Mouse (Mus musculus): Measurements from ENCODE around the gene Actn2.

Gene Actn2

DNA sequence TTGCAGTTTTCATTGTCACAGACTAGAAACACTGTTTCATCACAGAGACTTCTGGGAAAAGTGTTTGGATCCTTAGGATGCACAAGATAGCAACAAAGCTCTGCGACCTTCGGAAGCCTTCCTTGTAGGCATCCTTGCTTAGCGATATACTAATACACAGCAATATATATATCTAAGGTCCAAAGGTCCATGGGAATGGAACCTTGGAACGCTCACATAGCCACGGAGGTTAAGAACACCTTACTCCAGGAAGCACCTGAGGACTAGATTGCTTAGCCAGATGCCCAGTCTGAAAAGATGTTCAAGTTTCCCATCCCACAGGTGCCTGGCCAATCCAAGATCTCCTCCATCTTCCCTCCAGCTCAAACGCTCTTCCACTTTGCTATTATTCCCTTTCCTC, 26.4 kb downstream of the Actn2 start:
- DNase-seq (ENCODE audit: low spot score in 2 of 2), result no peak

DNA sequence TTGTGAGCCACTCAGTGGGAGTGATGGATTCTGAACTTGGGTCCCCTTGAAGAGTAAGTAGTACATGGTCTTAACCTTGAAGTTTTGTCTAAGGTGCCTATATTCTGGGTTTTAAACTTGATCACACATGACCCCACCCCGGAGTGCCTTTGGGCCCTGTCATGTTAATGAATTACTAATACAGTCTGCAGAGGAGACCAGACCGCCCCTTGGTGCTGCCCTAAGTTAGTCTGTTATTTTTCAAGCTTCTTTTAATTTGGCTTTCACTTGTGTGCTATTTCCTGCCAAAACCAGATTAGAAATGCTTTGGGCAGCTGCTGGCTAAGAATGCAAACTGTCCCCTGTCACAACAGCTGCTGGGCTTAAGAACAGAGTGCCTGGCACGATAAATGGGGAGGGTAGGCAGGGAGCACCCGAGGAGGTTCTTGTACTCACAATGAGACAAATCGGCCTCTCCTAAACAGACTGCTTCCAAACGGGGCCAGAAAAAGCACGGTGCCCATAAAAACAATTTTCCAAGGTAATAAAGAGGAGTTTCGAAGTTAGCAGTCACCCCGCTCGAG, 28.5 kb downstream of the Actn2 start:
- no peak for DNase-seq (ENCODE audit: low spot score in 2 of 2)

DNA sequence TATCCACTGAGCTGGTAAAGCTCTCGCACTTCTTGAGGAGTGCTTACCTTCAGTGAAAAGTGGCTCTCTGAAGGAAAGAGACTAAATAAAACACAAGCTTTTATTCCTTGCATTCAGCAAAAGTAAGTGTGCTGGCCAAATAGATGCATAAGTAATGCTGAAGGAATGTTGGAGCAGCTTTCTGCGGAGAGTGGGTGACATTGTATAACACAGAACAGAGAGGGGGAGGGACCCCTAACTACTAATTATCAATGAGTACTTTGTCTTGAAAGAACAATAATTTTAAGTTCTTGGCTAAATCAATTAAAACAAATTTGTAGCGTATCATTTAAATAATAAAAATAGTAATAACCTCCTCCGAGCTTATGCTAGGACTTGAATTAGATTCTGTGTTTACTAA, 29.2 kb downstream of the Actn2 start:
- no peak for DNase-seq (ENCODE audit: low spot score in 2 of 2)

DNA sequence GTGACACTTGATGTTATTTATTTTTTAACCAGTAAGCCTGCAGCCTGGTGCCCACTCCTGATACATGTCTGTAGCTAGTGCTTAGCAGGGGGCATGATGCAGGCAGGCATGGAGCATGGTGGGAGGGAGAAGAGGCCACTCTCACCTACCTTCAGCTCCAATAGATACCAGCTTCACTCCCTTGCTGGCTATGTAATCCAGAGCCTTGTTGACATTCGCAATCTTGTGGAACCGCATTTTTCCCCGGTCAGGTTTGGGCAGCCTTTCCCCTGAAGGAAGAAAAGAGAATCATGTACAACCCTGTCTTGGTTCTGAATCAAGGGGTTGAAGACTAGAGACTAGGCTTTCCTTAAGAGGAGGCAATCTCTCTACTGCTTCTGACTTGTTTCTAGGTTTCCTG, 31.1 kb downstream of the Actn2 start:
- no peak for DNase-seq (ENCODE audit: low spot score in 2 of 2)

DNA sequence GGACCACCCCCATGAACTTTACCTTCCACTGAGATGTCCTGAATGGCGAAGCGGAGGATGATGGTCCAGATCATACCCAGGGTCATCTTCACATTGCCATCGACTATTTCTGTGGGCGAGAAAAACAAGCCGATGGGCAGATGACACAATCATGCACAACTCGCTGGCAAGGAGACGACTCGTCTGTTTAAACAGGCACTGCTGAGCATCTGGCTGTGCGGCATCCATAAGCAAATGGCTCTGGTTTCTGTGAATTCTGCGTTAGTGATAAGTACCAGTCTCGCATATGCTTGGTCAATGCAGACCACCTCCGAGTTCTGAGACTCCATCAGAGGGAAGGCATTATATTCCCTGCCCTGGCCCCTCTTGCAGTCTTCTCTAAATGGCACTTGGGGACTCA, 31.7 kb downstream of the Actn2 start:
- no peak for DNase-seq (ENCODE audit: low spot score in 2 of 2)

DNA sequence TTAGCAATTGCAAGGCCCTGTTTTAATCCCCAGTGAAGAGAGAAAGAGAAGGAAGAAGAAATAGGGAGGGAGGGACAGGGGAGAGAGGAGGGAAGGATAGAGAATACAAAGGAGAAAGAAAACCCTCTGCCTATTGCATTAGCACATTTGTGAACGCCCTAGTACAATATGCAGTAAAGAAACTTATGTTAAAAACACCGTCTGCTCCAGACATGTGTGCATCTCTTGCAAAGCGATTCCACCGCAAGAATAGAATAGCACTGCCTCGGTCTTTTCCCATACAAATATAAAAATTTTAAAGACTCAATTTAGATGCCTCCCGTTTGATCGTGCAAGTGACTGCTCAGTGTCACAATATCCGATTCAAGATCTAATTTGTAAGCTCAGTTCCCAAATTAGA, 32.1 kb downstream of the Actn2 start:
- DNase-seq (ENCODE audit: low spot score in 2 of 2), result no peak

DNA sequence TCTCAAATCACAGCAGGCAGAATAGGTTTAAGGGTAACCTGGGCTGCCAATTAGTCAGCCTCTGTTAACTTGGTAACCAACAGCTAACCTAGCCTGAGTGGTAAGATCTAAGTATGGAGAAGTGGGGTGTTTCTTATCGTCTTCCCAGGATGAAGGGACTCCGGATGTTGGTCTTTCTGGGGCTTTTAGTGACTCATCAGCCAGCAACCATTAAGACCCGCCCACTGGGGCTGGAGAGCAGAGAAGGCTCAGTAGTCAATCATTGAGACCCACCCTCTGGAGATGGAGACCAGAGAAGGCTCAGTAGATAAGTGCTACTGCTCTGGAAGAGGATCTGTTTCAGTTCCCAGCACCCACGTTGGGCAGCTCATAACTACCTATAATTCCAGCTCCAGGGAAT, 33.3 kb downstream of the Actn2 start:
- DNase-seq (ENCODE audit: low spot score in 2 of 2), result no peak

DNA sequence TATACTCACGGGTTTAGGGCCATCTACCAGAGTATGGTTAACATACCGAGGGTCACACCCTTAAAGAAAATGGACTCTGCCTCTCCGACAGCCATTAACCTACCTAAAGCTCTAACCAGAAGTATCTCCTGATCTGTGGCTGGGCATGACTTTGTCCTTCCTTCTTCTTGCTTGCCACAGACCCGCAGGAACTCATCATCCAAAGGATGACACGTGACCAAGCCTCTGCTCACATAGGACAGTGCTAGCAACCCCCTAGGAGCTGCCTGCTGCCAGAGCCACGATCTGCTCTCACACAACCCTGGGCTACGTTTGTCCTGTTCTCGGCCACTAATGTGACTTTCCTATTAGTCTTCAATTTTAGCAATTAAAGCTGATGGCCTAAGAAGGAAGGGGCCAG, 35.0 kb downstream of the Actn2 start:
- DNase-seq (ENCODE audit: low spot score in 2 of 2), result no peak

DNA sequence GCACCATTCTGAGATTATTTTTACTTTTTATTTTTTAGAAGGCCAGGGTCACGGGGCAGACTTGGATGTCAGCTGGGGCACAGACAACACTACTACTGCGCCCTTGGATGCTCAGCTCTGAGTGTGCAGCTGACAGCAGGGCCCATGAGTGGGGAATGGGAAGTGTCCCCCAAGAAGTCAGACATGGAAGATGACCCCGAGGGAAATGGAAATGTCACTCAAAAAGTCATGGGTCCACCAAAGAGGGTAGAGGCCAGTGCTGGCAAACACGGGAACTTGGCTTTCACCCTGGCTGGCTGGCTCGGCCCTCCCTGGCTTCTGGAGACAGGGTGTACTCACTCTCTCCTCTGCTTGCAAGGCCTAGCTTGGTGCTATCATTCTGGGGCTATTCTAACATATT, 35.6 kb downstream of the Actn2 start:
- no peak for DNase-seq (ENCODE audit: low spot score in 2 of 2)

DNA sequence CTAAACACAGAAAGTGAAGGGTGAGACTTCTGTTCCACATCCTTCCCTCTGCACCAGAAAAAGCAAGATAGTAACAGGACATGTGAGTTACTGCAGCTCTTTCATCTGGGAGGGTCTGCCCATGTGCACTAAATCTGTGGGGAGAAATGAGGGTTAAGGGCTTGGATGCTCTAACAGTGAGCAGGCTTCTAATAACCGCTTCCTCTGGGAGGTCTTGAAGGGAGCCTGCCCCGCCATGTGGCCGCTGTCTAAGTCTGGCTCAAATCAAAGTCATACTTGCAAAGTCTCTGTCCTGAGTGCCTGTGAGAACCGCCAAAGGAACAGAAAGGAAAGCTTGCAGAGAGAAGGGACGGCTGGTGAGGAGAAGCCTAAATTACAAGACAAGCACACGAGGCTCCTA, 42.8 kb downstream of the Actn2 start:
- DNase-seq (ENCODE audit: low spot score in 2 of 2), result no peak

DNA sequence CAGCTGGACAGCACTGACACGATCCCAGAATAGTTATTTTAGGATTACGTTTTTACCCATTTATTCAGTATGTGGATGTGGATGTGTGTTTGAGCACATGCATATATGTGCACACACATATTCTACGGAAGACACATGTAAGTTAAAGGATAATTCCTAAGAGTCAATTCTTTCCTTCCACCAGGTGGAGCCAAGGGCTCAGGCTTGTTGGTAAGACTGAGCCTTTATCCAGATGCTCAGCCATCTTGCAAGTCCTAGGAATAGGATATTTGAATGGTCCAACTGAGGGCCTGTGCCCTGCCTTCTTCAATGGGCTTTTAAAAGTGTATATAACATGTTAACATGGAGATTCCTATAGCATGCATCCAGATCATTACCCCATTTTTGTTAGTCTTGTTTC, 43.9 kb downstream of the Actn2 start:
- no peak for DNase-seq (ENCODE audit: low spot score in 2 of 2)

DNA sequence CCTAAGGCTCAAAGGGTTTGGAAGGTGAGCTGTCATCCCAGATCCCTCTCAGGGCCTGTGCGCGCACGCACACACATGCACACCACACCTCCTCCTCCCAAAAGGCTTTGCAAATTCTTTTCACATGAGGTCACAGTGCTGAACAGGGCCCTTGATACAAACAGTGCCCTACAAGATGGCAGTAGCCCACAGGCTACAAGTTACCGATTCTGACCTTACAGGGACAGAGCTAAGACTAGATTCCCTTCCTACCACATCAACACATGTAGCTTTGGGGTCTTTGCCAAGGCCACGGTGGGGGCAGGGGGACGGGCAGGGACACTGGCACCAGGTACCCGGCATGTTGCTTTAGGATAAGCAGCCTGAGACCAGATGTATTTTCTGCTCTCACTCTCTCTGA, 46.8 kb downstream of the Actn2 start:
- DNase-seq (ENCODE audit: low spot score in 2 of 2), result no peak

DNA sequence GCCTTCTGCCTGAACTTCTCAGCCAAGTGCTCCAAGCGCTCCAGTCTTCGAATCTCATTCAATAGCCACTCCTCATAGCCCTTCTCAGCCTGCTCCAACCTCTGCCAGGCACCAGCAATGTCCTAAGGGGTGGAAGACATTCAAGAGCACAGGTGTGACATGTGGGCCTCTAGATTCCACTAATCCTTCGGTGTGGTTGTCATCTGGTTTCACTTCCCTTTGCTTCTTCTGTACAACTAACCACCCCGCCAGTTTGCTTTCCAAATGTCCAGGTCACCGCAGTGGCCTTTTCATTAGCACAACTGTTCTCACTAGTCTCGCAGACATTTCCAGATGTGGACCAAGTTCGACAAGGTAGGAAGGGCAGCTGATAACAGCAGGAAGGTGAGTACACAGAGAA, 49.9 kb downstream of the Actn2 start:
- DNase-seq (ENCODE audit: low spot score in 2 of 2), result no peak

DNA sequence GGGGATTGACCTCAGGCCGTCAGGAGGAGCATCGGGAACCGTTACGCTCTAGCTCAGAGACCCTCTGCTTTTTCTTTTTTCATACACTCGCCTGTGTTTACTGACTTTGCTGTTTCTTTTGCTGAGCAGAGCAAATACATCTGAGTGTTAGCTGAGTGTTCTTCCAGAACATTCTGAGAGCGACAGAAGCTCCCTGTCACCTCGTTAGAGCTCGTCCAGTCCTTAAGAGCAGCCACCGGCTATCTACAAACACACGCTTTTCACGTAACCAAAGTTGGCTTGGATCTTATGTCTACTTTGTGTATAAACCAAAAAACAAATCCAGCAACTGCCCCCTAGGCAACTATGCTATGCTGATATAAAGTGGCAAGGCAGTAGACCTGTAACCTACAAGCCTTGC, 56.0 kb downstream of the Actn2 start:
- no peak for DNase-seq (ENCODE audit: low spot score in 2 of 2)

DNA sequence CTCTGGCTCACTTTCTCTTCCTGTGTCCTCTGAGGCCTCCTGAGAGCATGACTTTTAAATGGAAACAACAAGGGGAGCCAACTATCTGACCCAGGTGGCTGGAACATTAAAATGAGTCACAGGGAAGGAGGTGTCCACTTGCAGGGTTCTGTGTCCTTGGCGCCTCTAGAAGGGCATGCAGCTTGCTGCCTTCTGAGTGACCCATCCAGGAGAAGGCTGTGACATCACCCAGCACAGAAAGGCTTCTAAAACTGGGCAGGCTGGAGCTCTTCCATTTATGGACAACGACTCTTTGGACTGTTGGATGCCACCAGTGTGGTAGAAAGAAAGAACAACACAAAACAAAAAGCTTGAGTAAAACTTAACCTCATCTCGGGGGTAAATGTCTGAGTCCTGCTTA, 56.7 kb downstream of the Actn2 start:
- no peak for DNase-seq (ENCODE audit: low spot score in 2 of 2)

DNA sequence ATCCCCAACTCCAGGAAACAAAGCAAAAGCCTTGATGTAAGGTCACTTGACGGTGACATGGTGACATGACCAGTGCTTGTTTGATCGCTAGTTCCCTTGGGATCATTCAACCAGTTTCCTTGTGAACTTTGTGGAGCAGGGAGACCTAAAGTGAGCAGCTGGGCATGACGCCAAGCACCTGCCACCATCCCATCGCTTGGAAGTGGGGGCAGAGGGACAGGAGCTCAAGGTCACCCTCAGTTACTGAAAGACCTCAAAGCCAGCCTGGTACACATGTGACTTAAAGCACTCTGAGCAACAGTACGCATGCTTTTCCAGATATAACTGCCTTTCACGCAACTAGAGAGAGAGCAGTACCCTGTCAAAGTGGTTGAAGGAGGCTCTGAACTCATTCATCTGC, 65.8 kb downstream of the Actn2 start:
- no peak for DNase-seq (ENCODE audit: low spot score in 2 of 2)

DNA sequence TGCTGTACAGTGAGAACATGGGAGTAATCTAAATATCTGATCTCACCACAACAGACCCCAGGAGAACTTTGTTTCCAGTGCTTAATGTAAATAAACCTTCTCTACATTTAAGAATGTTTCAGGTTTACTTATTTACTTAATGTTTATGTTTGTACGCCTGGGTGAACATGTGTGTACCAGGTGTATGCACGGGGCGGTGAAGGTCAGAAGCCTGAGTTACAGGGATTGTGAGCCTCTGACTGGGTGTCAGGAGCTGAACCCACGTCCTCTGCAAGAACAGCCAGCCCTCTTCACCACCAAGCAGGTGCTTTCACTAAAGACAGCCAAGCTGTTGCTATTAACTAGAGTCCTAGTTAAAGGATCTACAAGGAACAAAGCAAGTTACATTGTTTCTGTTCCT, 66.3 kb downstream of the Actn2 start:
- no peak for DNase-seq (ENCODE audit: low spot score in 2 of 2)

DNA sequence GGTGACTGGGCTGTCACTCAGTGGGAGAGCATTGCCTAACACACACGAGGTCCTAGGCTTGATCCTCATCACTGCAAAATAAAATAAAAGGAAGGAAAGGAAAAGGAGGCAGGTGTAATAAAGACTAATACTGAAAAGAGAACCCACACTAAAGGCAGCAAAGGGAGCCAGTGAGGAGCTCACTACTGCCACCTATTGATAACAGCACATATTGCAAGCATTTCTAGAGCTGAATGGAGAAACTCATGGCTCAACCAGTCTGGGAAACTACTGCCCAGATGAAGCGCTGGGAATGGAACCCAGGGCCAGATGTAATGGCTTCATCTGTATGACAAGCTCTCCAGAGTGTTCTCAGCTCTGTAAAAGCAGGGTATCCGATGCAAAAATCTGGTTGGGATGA, 67.6 kb downstream of the Actn2 start:
- DNase-seq (ENCODE audit: low spot score in 2 of 2), result no peak

DNA sequence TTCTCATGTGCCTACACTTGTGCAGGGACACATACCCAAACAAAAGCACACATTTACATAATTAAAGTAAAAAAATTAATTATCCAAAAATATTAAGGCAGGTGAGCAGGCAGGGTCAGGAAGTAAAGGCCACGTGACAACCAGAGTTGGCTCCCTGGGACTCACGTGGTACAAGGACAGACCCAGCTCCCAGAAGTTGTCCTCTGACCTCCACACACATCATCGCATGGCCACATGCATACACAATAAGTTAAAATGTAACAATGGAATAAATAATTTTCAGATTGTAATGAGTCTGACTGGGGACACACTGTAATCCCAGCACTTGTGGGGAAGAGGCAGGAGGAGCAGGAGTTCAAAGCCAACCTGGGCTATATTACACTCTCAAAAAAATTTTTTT, 72.6 kb downstream of the Actn2 start:
- no peak for DNase-seq (ENCODE audit: low spot score in 2 of 2)

DNA sequence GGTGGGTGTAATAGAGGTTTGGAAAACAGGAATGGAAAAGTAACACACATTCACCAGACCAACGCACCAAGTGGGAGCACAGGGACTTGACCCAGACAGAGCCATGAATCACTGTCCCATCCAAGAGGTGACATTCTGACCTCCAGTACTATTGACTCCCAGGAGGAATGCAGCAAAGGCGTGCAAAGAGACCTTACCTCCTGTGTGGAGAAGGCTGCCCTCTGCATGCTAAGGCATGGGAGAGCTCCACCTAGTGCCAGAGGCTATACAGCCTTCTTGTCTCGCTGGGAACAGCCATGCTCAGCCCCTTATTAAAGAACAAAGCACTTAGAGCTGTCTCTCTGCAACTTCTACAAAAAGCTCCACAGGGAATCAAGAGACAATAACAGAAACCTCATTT, 73.5 kb downstream of the Actn2 start:
- no peak for DNase-seq (ENCODE audit: low spot score in 2 of 2)

DNA sequence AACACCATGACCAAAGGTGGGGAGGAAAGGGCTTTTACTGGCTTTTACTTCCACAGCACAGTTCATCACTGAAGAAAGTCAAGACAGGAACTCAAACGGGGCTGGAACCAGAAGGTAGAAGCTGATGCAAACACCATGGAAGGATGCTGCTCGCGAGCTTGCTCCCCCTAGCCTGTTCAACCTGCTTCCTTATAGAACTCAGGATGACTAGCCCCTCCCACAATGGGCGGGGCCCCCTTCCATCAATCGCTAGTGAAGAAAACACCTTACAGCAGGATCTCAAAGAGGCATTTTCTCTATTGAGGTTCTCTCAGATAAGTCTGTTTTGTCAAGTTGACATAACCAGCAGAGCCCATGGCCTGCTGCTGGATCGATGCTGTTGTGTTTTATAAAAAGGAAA, 76.6 kb downstream of the Actn2 start:
- DNase-seq (ENCODE audit: low spot score in 2 of 2), result no peak

DNA sequence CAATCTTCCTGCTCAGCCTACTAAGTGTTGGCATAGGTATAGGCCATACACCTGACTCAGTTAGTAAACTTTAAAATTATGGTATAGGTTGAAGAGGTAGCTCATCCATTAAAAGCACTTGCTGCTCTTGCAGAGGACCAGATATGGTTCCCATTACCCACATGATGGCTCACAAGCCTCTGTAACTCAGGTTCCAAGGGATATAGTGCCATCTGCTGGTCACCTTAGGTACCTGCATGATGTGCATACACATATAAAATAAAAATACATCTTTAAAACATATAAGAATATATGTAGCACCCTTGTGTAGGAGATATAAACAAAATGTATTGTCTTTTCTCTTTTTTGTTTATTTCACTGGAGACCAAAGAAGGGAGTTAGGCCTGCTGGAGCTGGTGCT, 79.1 kb downstream of the Actn2 start:
- DNase-seq (ENCODE audit: low spot score in 2 of 2), result no peak

DNA sequence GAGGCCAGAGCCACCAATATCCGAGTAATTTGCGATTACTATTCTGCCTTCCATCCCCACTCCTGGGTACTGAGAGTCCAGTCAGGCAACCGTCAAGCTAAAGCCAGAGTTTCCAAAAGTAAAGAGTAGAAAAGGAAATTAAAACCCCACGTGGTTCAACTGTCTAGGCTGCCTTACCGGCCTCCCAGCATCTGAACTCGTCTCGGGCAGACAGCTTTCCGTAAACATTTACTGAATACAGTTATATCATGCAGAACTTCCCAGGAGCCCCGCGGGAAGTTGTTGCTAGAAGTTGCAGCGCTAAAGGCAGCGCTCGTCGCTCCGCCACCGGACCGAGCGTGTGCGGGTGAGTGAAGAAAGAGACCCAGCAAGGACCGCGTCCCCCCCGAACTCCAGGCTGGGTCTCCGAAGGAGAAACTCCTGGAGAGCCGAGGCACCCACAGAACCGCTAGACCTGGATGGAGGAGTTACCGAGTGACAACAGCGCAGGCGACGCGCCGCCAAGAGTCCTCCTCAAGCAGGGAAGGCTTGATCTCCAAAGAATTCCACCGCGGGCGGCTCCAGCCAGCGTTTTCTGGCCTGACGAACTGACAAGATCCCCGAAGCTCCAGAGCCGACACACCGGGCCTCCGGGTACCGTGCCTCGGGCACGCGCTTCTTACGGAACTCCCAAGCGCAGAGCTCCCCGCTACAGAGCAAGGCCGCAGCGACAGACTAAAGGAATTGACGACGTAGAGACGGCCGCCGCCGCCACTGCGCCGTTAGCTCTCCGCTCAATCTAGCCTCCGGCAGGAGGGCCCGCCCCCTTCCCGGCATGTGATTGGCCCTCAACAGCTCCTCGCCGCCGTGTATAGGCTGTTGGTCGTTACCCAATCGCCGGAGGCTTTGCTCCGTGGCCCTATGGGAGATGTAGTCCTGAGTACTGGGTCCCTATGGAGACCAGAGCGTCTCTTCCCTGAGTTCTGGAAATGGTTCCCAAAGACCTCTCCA, 82.9 kb downstream of the Actn2 start, which contains the start of gene Mtr:
Gene Mtr (minus strand): TSS at position 723 of the 990 bp plus-strand sequence.
- DNase-seq (ENCODE audit: low spot score in 2 of 2), result peak; percentile 92 to 95

All from frontal cortex, postnatal 10 days (tissue).